Mouse (Mus musculus) liver, embryonic 11.5 days (tissue): ENCODE data around the gene Nudt15. TPM values are rescaled to one million over a fixed set of nuclear protein-coding genes. Genes with fewer than 3 reads are reported as not detected.
"Not testable (repeated sequence)": the region's sequence is repeated elsewhere in the genome, so short reads cannot be mapped to it uniquely, and the experiment has no call there.

Experiments used
- ATAC-seq: fragments of 200-750 bp; cut with Nextera tagmentation; replicated peaks from 2 replicates; pipeline ENCODE4 v1.8.0; 2017; ENCODE audit warnings: moderate number of reproducible peaks, mild to moderate bottlenecking, moderate TSS enrichment, moderate library complexity; ENCODE audit not compliant: low FRiP score
- DNase-seq: peaks from one replicate; pipeline ENCODE4 v3.0.0-alpha.2; 2017; ENCODE audit warnings: low spot score
- H3K27ac ChIP-seq: fragments of 300-500 bp; sonication (generic); 2 replicates; pipeline ENCODE4 v1.5.1; 2014; ENCODE audit warnings: mild to moderate bottlenecking, low read depth, low read length, control low read depth
- H3K27me3 ChIP-seq: fragments of 300-500 bp; sonication (generic); replicated peaks from 2 replicates; pipeline ENCODE4 v1.6.1; 2014; ENCODE audit warnings: low read length, mixed read lengths; ENCODE audit not compliant: control insufficient read depth, insufficient read depth
- H3K36me3 ChIP-seq: fragments of 300-500 bp; sonication (generic); 2 replicates; pipeline ENCODE4 v1.6.1; 2014; ENCODE audit warnings: mild to moderate bottlenecking, low read length, moderate library complexity, mixed read lengths; ENCODE audit not compliant: control insufficient read depth, insufficient read depth
- H3K4me1 ChIP-seq: fragments of 300-500 bp; sonication (generic); replicated peaks from 2 replicates; pipeline ENCODE4 v1.6.1; 2014; ENCODE audit warnings: low read length, mixed read lengths; ENCODE audit not compliant: control insufficient read depth, insufficient read depth
- H3K4me2 ChIP-seq: fragments of 300-500 bp; sonication (generic); 2 replicates; pipeline ENCODE4 v1.6.1; 2014; ENCODE audit warnings: mild to moderate bottlenecking, control low read depth, moderate library complexity
- H3K4me3 ChIP-seq: fragments of 300-500 bp; sonication (generic); 2 replicates; pipeline ENCODE4 v1.5.1; 2014; ENCODE audit warnings: low read depth, low read length, control low read depth
- H3K9ac ChIP-seq: fragments of 300-500 bp; sonication (generic); 2 replicates; pipeline ENCODE4 v1.6.1; 2014; ENCODE audit warnings: low read depth, low read length, control low read depth
- H3K9me3 ChIP-seq: fragments of 300-500 bp; sonication (generic); 2 replicates; pipeline ENCODE4 v1.6.1; 2016; ENCODE audit warnings: low read length, inconsistent platforms, mixed read lengths; ENCODE audit not compliant: control insufficient read depth
- WGBS: fragments of 180-500 bp; shearing (Covaris S2); extraction: QIAGEN DNeasy Blood & Tissue Kit; methylation state at CpG from one replicate; pipeline ENCODE4 v1.1.7; 2014; 5-methylcytosine and 5-hydroxymethylcytosine counted together
- polyA plus RNA-seq: library from polyadenylated mRNA; unstranded; fragments of >200 nt; fragmentation: Nextera tagmentation; extraction: Ambion mirVana; gene quantifications from 2 replicates; pipeline ENCODE4 v1.2.1, GENCODE M21; 2014

The Nudt15 gene
- 6.8 and 7.5 TPM in 2 replicates for polyA plus RNA-seq

- no peak within 1 kb of the TSS for H3K4me3 ChIP-seq
- no peak within 1 kb of the TSS for H3K9ac ChIP-seq
- no peaks in the 10 kb centered on the region for H3K9me3 ChIP-seq
- no peaks in the 10 kb centered on the region for H3K27me3 ChIP-seq
- H3K4me1 ChIP-seq: peaks cover 7% of the 10 kb centered on the region
- no peak within 1 kb of the TSS for H3K27ac ChIP-seq
- DNase-seq (no peak), ATAC-seq (no peak)
- H3K4me2 ChIP-seq: no peak within 1 kb of the TSS
- H3K36me3 ChIP-seq: no peaks in the 10 kb centered on the region
- 78% methylated on average over 3 of the region's 3 CpGs for WGBS
Observed at GRCm38 (mm10) chr14:73548051-73548450, at the start of gene Nudt15. Gene Nudt15 (minus strand): TSS chr14:73548242.

GRCm38 (mm10) chr14:73592166-73592565 lies 44.1 kb upstream of the Nudt15 start:
- 81% methylated on average over 1 of the region's 1 CpGs for WGBS
- Histone ChIP-seq H3K9me3 (no peaks in the 10 kb centered on the region), H3K9ac (no peak overlapping the region), H3K4me1 (no peaks in the 10 kb centered on the region), H3K4me2 (no peak overlapping the region), H3K36me3 (peaks cover 4% of the 10 kb centered on the region; the same call in 1 of the 2 replicates), H3K27me3 (no peaks in the 10 kb centered on the region), H3K4me3 (no peak overlapping the region), H3K27ac (no peak overlapping the region)
- DNase-seq: no peak
- ATAC-seq: no peak

DNA sequence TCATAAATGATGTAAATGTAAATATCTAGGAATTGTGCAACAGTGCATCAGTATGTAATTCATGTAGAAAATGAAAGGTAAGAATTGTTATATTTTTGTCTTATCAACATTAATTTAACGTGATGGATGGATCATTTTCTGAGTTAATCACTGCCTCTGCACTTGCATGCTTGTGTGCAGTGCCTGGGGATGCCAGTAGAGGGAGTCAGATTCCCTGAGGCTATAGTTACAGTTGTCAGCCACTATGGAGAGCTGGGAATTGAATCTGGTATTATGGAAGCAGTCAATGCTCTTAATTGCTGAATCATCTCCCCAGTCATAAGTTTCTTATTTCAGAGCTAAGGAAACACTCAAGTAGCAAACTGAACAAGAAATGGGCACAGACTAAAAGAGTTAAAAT lies 40.0 kb upstream of the Nudt15 start:
- no peak for ATAC-seq
- no peak for DNase-seq
- Histone ChIP-seq H3K9ac (no peak overlapping the region), H3K4me3 (no peak overlapping the region), H3K4me2 (no peak overlapping the region), H3K27me3 (no peaks in the 10 kb centered on the region), H3K4me1 (no peaks in the 10 kb centered on the region), H3K36me3 (peaks cover 7% of the 10 kb centered on the region; the same call in 1 of the 2 replicates), H3K27ac (no peak overlapping the region), H3K9me3 (no peaks in the 10 kb centered on the region)
- 80% methylated on average over 1 of the region's 1 CpGs for WGBS

GRCm38 (mm10) chr14:73576336-73576735 lies 28.3 kb upstream of the Nudt15 start:
- Histone ChIP-seq H3K4me2 (no peak overlapping the region), H3K36me3 (peaks cover 17% of the 10 kb centered on the region), H3K27me3 (no peaks in the 10 kb centered on the region), H3K9me3 (no peaks in the 10 kb centered on the region), H3K27ac (no peak overlapping the region), H3K4me3 (no peak overlapping the region), H3K9ac (no peak overlapping the region), H3K4me1 (no peaks in the 10 kb centered on the region)
- DNase-seq (no peak), ATAC-seq (no peak)

- WGBS: 82% methylated on average over 5 of the region's 5 CpGs
- Histone ChIP-seq H3K4me1 (no peaks in the 10 kb centered on the region), H3K9me3 (no peaks in the 10 kb centered on the region), H3K36me3 (peaks cover 19% of the 10 kb centered on the region), H3K27me3 (no peaks in the 10 kb centered on the region), H3K27ac (no peak overlapping the region), H3K9ac (no peak overlapping the region), H3K4me2 (no peak overlapping the region), H3K4me3 (no peak overlapping the region)
- DNase-seq: no peak
- peak; percentile 23; the same call in 1 of the 2 replicates for ATAC-seq
Observed at GRCm38 (mm10) chr14:73574053-73574452, 26.0 kb upstream of the Nudt15 start.

DNA sequence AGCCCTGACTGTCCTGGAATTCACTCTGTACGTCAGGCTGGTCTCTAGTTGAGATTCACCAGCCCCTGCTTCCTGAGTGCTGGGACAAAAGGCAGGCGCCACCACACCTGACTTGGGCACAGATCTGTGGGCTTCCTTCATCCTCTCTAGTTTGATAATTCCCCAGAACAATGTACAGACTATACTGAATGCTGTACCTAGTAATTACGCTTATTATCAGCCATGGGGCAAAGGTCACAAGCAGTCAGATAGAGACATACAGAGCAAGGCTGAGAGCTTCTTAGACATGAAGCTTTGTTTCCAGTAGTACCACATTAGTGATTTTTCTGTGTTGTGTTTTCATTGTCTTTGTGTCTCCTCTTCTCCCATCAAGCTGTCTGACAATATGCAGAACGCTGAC lies 23.1 kb upstream of the Nudt15 start:
- Histone ChIP-seq H3K9ac (no peak overlapping the region), H3K36me3 (peaks cover 14% of the 10 kb centered on the region), H3K4me1 (no peaks in the 10 kb centered on the region), H3K4me2 (no peak overlapping the region), H3K9me3 (no peaks in the 10 kb centered on the region), H3K27me3 (no peaks in the 10 kb centered on the region), H3K4me3 (no peak overlapping the region), H3K27ac (no peak overlapping the region)
- ATAC-seq (no peak), DNase-seq (no peak)
- WGBS: 84% methylated on average over 4 of the region's 4 CpGs

DNA sequence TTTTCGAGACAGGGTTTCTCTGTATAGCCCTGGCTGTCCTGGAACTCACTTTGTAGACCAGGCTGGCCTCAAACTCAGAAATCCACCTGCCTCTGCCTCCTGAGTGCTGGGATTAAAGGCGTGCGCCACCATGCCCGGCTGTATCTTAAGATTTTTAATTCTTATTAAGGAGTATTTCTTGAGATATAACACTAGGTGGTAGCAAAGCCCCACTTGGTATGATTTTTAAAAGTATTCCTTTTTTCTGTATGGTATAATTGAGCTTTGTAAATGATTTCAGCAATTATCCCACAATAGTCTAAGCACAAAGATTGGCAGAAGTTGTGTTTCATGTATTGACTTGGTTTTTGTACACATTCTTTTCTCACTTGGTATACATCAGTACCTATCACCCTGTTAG lies 21.8 kb upstream of the Nudt15 start:
- H3K4me1 ChIP-seq, H3K27me3 ChIP-seq, ATAC-seq, H3K9ac ChIP-seq, H3K4me2 ChIP-seq, H3K4me3 ChIP-seq, H3K27ac ChIP-seq, DNase-seq, H3K36me3 ChIP-seq, H3K9me3 ChIP-seq: not testable (repeated sequence)
- 89% methylated on average over 4 of the region's 4 CpGs for WGBS

- Histone ChIP-seq H3K9me3 (no peaks in the 10 kb centered on the region), H3K27ac (peak overlapping the region; percentile 62; the same call in 1 of the 2 replicates), H3K9ac (peak overlapping the region; percentile 86), H3K27me3 (no peaks in the 10 kb centered on the region), H3K4me1 (peaks cover 13% of the 10 kb centered on the region), H3K4me3 (peak overlapping the region; percentile 93), H3K4me2 (peak overlapping the region; percentile 80), H3K36me3 (no peaks in the 10 kb centered on the region)
- WGBS: 1% methylated on average over 10 of the region's 10 CpGs
- DNase-seq (no peak), ATAC-seq (peak; percentile 45)
Observed at GRCm38 (mm10) chr14:73553122-73553696, 5.2 kb upstream of the Nudt15 start.

GRCm38 (mm10) chr14:73552341-73553121 lies 4.5 kb upstream of the Nudt15 start:
- Histone ChIP-seq H3K4me3 (peak overlapping the region; percentile 93), H3K36me3 (no peaks in the 10 kb centered on the region), H3K27me3 (no peaks in the 10 kb centered on the region), H3K27ac (peak overlapping the region; percentile 62; the same call in 1 of the 2 replicates), H3K9ac (peak overlapping the region; percentile 86), H3K9me3 (no peaks in the 10 kb centered on the region), H3K4me1 (peaks cover 13% of the 10 kb centered on the region), H3K4me2 (peak overlapping the region; percentile 80)
- WGBS: 4% methylated on average over 61 of the region's 61 CpGs
- ATAC-seq (peak; percentile 92), DNase-seq (peak; percentile 95)
